Mouse (Mus musculus): ENCODE data around the gene Cbl.

Cbl gene

DNA sequence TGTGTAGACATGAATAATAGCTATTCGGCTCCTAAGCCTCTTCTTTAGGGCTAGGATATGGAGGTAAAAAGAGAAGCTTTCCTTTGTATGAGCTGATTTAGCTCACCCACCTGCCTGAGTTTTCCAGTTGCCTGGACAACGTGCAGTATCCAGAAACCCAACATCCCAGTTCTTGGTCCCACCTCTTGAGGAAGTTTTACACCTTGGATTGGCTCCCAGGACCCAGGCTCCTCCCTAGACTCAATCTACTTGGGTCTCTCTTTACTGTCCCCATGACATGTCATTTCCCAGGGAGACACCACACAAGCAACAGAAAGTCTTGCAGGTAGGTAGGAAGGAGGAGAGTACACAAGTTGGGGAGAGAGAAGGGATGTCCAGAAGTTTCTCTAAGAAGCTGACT lies 6.5 kb upstream of the Cbl start, which contains the start of gene Ccdc153:
Gene Ccdc153, plus strand, starts transcription at position 278 of the 400 bp plus-strand sequence.
- DNase-seq (ENCODE audit: low spot score in 2 of 2) = no peak

DNA sequence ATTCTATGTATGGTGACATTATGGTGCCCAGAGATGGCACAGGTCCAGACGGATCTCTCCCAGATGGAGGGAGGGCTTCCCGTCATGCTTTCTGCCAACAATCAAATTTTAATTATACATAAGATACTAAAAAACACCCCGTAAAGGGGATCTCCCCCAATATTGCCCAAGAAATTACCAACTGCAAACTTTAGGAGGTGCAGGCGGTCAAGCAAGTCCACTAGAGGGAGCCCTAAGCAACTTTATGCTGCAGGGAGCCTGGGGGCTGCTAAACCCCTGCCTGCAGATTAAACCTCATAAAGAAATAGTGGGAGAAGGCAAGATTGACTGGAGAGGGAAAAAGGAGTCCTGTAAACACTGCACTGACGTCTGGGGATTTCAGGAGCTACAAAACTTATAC lies 5.6 kb upstream of the Cbl start:
- DNase-seq (ENCODE audit: low spot score in 2 of 2) = peak in 1 of 2 experiments; percentile 39

DNA sequence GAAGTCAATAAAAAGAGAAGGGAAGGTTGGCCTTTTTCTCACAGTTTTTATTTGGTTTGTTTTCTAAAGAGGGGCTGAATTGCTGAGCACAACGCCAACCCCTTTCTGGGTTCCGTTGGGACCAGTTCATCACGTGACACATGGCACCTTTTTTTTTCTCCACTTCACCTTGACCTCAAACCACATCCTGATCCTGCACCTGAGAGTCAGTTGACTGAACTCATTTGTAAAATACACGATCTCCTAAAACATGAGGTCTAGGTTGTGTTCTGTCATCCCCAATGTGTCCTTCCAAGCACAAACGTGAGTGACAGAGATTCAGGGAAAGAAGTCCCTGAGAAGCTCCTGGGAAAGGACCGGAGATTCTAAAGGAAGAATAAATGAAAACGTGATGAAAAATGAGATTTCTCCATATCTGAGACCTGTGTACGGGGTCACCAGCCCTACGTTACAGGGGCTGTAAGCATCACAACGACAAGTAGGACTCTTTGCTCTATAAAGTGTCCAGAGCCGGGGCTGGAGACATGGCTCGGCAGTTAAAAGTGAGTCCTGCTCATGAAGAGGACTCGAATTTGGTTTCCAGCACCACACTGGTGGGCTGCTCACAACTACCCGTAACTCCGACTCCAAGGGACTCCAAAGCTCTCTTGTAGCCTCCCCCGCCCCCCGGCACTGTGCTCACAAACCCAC lies 4.8 kb upstream of the Cbl start:
- no peak for DNase-seq (ENCODE audit: low spot score in 2 of 2)

DNA sequence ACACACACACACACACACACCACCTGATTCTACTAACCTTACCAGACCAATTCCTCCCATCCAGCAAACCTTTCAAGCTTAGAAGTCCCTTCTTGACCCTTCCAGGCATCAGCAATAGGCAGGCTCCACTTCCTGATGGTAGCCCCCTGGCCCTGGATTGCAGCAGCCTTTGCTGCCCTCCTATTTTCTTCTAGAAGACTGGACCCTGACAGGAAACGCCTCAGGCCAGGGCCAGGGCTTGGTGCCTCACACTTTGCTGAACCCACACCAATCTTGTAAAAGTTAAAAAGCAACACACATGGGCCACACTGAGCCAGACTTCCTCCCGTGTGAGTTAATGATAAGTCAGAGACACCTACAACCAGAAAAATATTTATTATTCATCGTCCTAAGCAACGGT lies 3.3 kb upstream of the Cbl start:
- no peak for DNase-seq (ENCODE audit: low spot score in 2 of 2)

DNA sequence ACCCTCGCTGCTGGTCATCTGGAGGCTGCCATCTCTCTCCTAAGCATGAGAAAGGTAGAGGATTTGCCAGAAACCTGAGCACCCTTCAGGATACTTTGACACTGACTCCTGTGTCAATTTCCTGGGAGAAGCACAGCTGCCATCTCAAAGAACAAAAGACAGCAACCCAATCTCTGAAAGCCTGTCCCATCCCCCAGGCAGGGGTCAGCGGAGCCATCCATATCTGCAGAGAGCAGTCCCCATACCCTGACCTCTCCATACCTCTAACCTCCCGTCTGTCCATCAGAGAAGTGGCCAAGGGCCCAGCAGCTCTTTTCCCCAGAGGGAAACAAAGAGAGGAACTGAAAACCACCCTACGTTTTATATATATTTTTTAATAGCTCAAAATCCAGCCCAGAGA lies 2.8 kb upstream of the Cbl start:
- DNase-seq (ENCODE audit: low spot score in 2 of 2) = no peak

DNA sequence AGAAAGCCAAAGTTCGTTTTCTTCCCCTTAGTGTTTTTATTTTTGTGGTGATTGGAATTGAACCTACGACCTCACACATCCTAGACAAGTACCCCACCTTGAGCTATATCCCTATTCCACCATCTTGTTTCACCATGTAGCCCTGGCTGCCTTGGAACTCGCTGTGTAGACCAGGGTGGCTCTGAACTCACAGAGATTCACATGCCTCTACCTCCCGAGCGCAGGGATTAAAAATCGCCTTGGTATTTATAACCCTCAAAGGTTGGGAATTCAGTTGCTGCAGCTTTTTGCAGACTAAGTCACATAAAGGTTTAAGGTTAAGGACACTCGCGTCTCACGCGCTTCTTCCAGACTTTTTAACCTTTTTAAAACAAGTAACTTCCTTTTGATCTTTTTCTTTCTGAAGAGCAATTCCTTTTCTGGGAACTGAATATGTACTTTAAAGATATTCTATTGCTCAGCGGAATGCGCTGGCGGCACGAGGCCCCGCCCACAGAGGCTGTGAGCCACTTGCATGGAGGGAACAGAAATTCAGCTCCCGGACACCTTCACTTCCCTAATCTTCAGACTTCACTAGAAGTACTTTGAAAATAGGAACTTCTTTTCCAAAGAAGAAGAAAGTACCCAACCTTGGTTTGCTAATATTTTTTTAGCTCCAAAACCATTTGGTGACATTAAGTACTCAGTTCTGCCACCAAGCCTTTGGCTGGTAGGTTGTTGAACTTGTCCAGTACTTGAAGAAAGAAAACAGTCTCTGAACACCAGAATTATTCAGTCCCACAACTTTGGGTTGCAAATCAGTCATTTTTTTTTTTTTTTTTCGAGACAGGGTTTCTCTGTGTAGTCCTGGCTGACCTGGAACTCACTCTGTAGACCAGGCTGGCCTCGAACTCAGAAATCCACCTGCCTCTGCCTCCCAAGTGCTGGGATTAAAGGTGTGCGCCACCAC lies 904 bp upstream of the Cbl start:
- DNase-seq (ENCODE audit: low spot score in 2 of 2) = peak in 1 of 2 experiments; percentile 56

DNA sequence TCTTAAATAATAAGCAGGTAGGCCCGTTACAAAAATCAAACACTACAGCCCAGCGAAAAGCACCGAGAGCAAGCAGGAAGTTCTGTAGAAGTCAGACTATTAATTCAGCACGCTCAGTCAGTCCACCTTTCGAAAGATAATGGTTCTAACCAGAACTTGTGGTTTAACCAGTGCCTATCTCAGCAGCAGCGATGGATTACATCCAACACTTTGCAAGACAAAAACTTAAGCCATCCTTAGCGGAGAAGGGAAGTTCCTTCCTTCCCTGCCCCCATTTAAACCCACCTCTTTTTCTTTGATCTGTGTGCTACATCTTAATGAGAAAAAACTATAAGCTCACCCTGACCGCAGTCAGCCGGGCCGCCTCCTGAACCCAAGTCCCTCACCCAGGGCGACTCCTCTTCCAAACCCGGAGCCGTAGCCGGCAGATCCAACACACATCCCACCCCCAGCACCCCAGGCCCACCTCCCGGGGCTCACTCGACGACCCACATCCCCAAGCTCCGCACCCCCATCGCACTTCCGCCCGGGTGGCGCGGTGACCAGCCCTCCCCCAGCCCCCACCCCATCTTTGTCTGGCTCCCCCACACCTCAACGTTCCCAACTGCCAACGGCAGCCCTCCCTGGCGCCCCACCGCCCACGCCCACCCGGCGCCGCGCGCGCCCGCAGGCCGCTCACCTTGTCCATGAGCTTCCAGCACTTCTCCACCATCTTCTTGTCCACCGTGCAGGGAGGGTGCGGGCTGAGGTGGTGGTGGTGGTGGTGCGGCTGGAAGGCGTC lies 638 bp downstream of the Cbl start:
- DNase-seq (ENCODE audit: low spot score in 2 of 2) = no peak

DNA sequence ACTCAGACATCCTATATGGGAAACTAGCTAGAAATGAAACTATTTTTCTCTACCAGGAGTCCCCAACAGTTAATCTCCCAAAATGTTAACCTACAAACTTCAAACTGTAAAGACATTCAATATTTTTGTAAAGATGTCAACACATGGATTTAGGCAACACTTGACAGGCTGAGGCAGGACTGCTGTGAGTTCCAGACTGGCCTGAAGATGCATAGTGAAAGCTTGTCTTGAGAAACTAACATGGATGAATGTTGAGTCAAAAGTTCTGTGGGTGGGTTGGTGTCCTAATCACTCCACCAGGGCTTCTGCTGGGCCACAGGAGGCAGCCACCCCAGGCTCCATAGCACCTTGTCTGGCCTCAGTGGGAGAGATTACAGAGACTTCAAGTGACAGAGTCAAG lies 2.2 kb downstream of the Cbl start:
- DNase-seq (ENCODE audit: low spot score in 2 of 2) = no peak

DNA sequence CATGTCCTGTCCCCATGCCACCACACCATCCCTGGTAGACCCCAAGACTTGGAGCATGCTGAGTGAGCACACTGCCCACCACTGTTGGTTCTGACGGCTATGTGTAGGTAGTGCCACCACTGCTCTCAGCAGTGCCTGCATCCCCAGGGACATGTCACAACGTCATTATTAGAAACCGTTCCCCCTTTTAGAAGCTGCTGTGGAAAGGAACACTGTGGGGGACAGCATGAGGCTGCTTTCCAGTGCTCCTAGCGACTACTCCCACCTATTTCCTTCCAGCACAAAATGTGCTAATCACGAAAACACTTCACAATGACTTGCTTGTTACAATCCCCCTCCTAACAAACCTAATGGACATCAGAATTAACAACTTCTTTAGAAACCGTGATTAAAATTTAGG lies 7.9 kb downstream of the Cbl start:
- no peak for DNase-seq (ENCODE audit: low spot score in 2 of 2)

DNA sequence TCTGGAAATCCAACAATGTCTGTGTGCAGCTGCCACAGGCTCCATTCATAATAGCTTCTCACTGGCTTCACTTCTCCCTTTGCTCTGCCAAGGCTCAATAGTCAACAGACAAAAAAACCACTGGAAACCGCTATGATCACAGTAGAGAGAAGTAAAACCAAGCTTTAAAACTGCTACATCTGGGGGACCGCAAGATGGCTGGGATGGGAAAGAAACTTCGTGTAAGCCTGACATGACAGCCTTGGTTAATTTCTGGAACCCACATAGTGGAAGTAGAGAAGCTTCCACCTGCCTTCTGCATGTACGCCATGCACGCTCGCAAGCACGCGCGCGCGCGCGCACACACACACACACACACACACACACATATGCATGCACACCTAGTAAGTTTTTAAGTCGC lies 20.3 kb downstream of the Cbl start:
- DNase-seq (ENCODE audit: low spot score in 2 of 2) = no peak

DNA sequence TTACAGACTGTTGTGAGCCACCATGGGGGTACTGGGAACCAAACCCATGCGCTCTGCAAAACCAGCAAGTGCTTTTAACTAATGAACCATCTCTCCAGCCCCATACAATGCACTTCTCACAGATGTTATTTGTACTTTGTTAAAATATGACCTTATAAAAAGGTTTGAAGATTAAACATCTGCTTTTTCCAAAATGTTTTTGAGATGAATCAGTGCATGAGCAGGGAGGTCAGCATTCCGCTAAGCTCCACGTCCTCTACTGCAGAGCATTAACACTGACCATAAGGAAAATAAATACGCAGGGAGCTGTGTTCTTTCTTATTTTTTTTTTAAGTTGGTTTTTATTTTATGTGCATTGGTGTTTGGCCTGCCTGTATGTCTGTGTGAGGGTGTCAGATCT lies 21.4 kb downstream of the Cbl start:
- DNase-seq (ENCODE audit: low spot score in 2 of 2) = no peak

DNA sequence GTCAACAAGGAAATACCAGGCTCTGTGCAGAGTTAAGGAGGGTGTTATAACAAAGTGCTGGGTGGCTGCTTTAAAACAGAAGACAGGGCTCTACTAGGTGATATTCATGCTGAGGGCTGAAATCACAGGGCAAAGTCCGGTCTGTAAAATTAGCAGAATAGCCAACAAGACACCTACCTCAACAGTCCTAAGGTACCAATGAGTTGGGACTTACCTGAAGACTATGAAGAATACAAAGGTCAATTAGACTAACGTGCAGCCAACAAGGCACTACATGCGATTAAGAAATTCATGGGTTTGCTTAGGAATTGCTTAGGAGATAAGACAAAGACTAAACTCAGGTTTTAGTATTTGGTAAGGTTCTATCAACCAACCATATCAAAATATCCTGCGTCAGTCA lies 24.4 kb downstream of the Cbl start:
- DNase-seq (ENCODE audit: low spot score in 2 of 2) = no peak

DNA sequence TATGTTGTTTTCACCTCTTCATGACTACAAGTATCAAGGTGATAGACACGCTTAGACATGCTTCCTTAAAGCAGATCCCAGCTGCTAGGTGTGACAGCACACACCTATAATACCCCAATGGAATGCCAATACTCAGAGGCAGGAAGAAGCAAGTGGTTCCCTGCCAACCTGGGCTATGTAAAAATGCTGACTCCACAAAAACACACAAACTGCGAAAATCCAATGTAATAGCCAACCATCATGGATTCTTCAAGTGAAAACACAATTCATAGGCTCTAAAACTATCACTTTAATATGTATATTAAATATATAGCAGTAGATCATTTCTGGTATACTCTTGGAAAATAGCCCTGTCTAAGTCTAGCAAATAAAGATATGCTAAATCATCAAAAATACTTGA lies 26.0 kb downstream of the Cbl start:
- no peak for DNase-seq (ENCODE audit: low spot score in 2 of 2)

DNA sequence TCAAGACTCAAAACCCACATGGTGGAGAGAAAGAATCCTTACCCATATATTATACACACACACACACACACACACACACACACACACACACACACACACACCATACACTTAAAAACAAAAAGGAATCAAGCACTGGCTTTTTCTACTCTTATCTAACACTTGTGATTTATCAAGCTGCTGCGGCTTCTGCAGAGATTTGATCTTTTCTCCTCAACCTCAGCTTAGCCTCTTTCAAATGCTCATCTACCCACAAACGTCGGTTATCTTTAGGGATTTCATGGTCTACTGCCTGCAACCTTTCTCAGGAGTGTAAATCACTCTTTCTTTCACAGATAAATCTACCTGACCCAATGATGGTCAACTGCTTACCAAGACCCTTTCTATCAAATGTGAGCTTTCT lies 33.4 kb downstream of the Cbl start:
- DNase-seq (ENCODE audit: low spot score in 2 of 2) = no peak

DNA sequence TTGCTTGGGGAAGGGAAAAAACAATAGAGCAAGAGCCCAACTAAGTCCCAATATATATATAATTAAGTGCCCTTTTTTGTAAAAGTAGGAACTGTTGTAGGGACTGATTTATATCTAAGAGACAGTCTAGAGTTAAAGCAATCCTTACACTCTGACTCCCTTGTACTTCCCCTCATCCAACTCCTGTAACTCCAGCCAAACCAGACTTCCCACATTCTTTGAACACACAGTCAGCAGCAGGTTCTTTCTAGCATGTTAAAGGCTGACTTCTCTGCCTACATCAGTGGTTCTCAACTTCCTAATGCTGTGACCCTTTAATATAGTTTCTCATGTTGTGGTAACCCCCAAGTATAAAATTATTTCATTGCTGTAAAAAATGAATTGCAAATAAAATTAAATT lies 34.3 kb downstream of the Cbl start:
- no peak for DNase-seq (ENCODE audit: low spot score in 2 of 2)

DNA sequence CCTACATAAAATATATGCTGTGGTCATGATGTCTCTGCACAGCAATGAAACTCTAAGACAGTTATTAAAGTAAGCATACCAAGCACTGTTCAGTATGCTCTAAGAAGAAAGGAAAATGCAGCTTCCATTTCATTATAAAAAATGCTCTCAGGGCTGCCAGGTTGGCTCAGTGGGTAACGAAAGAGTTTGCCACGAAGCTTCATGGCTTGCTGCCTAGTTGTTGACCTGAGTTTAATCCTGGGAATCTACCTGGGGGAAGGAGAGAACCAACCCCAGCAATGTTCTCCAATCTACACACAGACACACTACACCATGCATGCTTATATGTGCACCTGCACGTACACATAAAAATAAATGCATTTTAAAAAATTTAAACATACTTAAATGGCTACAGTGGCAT lies 34.7 kb downstream of the Cbl start:
- DNase-seq (ENCODE audit: low spot score in 2 of 2) = no peak

DNA sequence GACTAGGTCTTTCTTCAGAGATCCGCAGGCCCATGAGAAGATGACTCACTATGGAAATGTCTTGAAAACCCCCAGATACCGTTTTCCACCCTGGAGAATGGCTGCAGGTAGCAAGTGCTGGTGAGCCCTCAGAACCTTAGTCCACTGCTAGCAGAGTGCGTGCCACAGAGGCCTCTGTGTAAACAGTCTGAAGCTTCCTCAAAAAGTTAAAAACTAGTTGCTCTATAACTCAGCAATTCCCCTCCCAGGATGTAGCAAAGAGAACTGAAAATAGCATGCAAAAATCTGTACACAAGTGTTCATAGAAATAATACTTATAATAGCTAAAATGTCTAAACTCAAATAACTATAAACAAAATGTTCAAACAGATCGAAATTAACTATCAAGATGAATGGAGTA lies 37.5 kb downstream of the Cbl start:
- no peak for DNase-seq (ENCODE audit: low spot score in 2 of 2)

DNA sequence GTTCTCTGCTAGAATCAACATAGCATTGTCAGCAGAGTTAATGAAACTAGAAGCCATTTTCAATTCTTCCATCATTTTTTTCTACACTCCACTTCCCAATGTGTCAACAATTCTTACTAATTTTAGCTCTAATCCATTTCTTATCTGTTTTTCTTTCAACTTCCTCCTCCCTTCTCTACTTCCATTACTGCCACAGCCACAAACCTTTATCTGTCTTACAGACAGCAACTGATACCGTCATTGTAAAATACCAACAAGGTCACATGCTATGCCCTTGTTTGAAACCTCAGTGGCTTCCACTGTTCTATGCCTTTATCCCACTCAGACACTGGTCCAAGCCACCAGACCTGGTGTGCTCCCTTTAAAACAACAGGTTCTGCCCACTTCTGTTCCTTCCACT lies 39.8 kb downstream of the Cbl start:
- DNase-seq (ENCODE audit: low spot score in 2 of 2) = no peak

DNA sequence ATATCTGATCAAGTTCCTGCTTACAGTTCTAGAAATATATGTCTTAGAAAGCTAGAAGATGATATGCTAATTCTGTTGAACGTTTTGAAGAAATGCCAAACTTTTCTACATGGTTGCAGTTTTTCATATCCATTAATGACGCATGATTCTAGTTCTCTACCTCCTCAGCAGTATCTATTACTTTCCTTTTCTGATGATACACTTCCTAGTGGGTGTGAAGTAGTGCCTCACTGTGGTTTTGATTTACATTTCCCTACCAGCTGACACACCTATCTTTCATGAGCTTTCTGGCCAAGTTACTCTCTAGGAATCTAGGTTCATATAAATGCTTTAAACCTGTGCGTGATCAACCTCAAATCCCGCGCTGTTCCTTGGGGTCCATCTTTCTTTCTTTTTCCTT lies 41.1 kb downstream of the Cbl start:
- DNase-seq (ENCODE audit: low spot score in 2 of 2) = no peak

DNA sequence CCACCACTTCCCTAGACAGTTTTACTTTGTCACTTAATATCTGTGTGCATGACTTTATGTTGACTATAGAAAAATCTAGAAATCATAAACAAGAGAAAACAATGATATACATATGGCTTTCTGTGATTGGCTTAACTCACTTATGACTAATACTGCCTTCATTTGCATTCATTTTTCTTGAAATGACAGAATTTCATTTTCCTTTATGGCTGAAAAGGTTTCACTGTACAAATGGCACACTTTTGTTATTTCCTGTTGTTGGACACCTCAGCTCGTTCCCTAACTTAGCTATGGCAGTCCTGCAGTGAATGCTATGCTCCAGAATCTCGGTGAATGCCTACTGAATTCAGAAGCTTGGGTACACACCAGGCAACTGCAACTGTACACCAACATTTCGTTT lies 41.5 kb downstream of the Cbl start:
- DNase-seq (ENCODE audit: low spot score in 2 of 2) = no peak

DNA sequence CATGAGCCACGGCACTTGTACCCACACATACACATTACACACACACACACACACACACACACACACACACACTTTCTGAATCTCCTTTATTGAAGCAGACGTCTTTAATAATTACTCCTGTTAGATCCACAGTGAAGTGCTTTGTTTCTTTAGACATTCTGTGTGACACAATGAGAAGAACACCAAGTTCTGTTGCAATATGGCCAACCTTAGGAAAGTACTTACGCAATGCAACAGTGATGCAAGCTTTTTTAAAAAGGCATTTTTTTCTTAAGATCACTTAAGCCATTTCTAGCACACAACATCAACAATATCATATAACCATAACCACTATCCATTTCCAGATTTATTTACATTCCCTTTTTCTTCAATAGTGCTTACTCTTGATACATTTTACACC lies 42.7 kb downstream of the Cbl start:
- no peak for DNase-seq (ENCODE audit: low spot score in 2 of 2)

DNA sequence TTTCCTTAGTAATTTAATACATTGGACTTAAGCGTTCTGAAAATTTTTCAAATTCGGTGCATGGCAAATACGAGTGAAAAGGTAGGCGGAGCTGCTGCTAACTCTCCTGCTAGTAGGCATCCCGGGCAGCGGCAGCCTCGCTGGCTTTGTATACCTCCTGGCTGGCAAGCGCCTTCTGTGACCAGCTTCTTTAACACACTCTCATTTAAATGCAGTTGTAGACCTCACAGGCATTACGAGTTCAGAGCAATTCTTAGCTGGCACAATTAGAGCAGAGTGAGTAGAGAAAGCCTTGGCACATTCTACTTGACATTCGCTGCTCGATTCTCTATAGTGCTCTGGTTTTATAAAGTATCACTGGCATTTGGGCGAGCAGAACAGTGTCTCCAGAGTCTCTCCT lies 45.6 kb downstream of the Cbl start:
- peak in 1 of 2 experiments; percentile 34 for DNase-seq (ENCODE audit: low spot score in 2 of 2)
